Mouse (Mus musculus): ENCODE results near the gene Polr3f. TPM values are rescaled to one million over a fixed set of nuclear protein-coding genes. Genes with fewer than 3 reads are reported as not detected.

The Polr3f gene
- 10 to 100 TPM; 16.2 to 19.7 TPM for total RNA-seq (2023)

DNA sequence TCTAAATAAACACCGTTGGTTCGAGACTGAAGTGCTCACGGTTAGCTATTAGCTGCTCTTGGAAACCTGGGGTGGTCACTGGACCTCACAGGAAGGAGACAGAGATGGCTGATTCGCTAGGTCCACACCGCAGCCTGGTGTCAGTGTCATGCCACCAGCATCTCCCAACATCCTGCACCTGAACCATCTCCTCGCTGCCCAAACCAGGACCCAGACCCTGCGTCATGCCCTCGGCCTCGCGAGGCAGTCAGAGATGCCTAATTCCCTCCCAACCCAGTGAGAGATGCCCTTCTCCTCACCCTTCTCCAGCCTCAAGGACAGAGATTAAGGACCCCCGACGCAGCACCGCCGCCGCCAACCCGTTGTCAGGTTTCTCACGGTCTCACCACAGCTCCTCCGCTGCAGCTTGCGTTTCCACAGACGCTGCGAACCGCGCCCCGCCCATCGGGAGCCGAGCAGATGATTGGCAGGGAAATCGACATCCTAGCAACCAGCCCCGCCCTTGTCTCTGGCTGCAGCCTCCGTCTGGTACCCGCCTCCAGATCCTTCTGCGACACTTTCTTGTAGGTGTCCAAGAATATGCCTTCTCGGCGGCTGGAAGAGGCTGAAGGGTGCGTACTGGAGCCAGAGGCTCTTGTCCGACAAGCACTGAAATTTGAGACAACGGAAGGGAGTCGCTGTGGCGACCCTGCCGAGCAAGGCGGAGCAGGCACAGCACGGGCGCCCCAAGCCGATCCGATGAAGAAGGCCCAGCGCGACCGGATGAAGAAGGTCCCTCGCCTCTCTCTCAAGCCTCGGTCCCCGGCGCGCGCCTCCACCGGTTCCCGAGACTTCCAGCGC lies at the start of gene Polr3f, which contains the start of gene Dzank1:
Polr3f (plus strand) TSS at position 738 of the 840 bp plus-strand sequence.
Dzank1 (minus strand) TSS at position 434 of the 840 bp plus-strand sequence.

DNA sequence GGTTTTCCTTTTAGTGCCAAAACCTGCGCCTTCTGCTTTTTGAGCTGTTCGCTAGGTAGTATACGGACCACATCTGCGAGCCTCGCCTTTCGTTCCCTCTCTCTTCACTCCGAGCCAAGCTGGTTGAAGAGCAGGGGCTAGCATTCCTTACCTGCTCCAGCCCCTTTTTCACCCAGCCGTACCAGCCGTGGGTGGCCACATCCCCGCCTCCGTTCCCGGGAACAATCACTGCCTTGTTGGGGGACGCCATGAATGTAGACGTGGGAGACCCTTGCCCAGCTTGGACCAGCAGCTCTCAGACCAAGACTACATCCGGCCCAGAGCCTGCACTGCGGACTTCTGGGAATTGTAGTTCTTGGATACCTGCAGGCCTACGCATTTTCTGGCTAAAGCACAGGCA lies 23.0 kb downstream of the Polr3f start, which contains the start of gene Rbbp9:
Rbbp9 (minus strand) TSS at position 341 of the 400 bp plus-strand sequence.

DNA sequence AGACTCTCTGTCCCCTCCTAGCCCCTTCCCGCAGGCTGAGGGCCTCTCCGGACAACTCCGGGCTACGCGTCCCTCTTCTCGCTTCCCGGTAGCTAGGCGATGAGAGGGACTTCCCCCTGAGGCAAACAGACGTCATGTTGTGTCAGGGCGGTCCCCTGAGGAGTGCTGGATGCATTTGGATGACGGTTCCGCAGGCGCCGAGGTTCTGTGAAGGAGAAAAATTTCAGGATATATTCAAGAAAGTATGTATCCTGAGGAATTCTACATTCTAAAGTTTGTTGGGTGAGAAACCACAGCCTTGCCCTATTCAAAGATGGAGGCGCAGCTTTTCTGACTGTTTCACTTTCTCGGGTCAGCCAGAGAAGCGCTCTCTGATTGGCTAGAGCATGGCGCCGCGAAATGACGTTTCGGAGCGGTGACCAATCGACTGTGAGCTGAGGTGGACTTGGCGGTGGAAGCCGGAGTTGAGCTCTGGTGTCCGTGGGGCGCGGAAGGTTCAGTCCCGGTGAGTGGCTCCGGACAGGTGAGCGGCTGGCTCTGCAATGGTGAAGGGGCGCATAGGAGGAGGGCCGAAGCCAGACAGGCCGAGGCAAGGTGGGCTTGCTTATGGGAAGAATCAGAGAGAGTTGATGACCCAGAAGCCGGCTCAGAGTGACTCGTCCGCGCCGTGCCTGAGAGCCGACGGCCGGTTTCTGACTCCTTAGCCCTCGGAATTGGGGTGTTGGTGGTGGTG lies 28.5 kb downstream of the Polr3f start, which contains the start of gene Sec23b:
Sec23b (plus strand) TSS at position 410 of the 733 bp plus-strand sequence.

Other genes with a start within 250 kb of the Polr3f start
- gene Ovol2, start 195.6 kb upstream of the Polr3f start, total RNA-seq (2023): not detected
- 10 to 100 TPM; 30.4 to 34.9 TPM for gene Kat14, start 158.7 kb upstream of the Polr3f start, total RNA-seq (2023)
- gene Pet117, start 158.7 kb upstream of the Polr3f start, total RNA-seq (2023): 1 to 10 TPM; 5.2 to 9.1 TPM
- not detected for gene Dzank1, start 304 bp upstream of the Polr3f start, total RNA-seq (2023)
- gene Rbbp9, start 23.2 kb downstream of the Polr3f start, total RNA-seq (2023): 1 to 10 TPM; 5.0 to 5.6 TPM
- gene Sec23b, start 28.5 kb downstream of the Polr3f start, total RNA-seq (2023): 10 to 100 TPM; 46.0 to 52.7 TPM
- 10 to 100 TPM in 1 of 2 experiments, 1 to 10 TPM in 1; 9.4 to 12.3 TPM for gene Smim26, start 66.3 kb downstream of the Polr3f start, total RNA-seq (2023)
- gene Dtd1, start 72.2 kb downstream of the Polr3f start, total RNA-seq (2023): 1 to 10 TPM; 7.1 to 7.6 TPM